Mouse (Mus musculus) myocyte (in vitro differentiated cells): Measurements from ENCODE around the gene 9230112D13Rik.

Experiments used
- E2F4 ChIP-seq: IDR thresholded peaks from one replicate; pipeline ENCODE4 v1.6.1; 2011; ENCODE audit warnings: mild to moderate bottlenecking, control low read depth, moderate library complexity; ENCODE audit not compliant: insufficient read depth
- MAX ChIP-seq: IDR thresholded peaks from one replicate; pipeline ENCODE4 v1.6.1; 2011; ENCODE audit warnings: low read depth, mild to moderate bottlenecking, control low read depth
- MYOD1 ChIP-seq, 3 experiments: IDR thresholded peaks; one replicate each; pipeline ENCODE4 v1.6.1; 2011; ENCODE audit warnings: control low read depth in 2 of 3, low read depth in 2 of 3, mild to moderate bottlenecking in 2 of 3, moderate library complexity in 1 of 3; ENCODE audit not compliant: insufficient read length in 2 of 3, control insufficient read depth in 1 of 3
- POLR2A ChIP-seq: IDR thresholded peaks from one replicate; pipeline ENCODE4 v1.6.1; 2011; ENCODE audit warnings: low read depth, mild to moderate bottlenecking, control low read depth, moderate library complexity; ENCODE audit not compliant: insufficient read length
- POLR2AphosphoS2 ChIP-seq: IDR thresholded peaks from one replicate; pipeline ENCODE4 v1.6.1; 2011; ENCODE audit warnings: low read depth, control low read depth; ENCODE audit not compliant: insufficient read length
- REST ChIP-seq: IDR thresholded peaks from one replicate; pipeline ENCODE4 v1.6.1; 2011; ENCODE audit warnings: mild to moderate bottlenecking, control low read depth, moderate library complexity; ENCODE audit not compliant: insufficient read depth, insufficient read length
- SRF ChIP-seq: IDR thresholded peaks from one replicate; pipeline ENCODE4 v1.6.1; 2011; ENCODE audit warnings: low read depth; ENCODE audit not compliant: control insufficient read depth, insufficient read length
- USF1 ChIP-seq: IDR thresholded peaks from one replicate; pipeline ENCODE4 v1.6.1; 2011; ENCODE audit warnings: low read depth, mild to moderate bottlenecking, control low read depth, moderate library complexity

GRCm38 (mm10) chr14:34553470-34553869 lies 30.9 kb upstream of the 9230112D13Rik start:
- TF ChIP-seq POLR2A = no peak
- TF ChIP-seq USF1 = no peak
- no peak for TF ChIP-seq E2F4
- TF ChIP-seq MYOD1 (IDR thresholded peaks at IDR 0.05; ENCODE audit: control insufficient read depth in 1 of 3, insufficient read length in 2 of 3, low read depth in 2 of 3) = no peak
- no peak for TF ChIP-seq POLR2AphosphoS2
- no peak for TF ChIP-seq REST
- TF ChIP-seq SRF = no peak
- TF ChIP-seq MAX = no peak
